Mouse (Mus musculus) MEL (cell line): ENCODE measurements around the gene Dusp14. TPM values are rescaled to one million over a fixed set of nuclear protein-coding genes. Genes with fewer than 3 reads are reported as not detected.

Experiments used
- DNase-seq: peaks from one replicate; pipeline ENCODE4 v3.0.0; 2011; ENCODE audit warnings: low read depth, low spot score
- H3K27ac ChIP-seq: 2 replicates; pipeline ENCODE4 v1.5.1; 2012; ENCODE audit warnings: low read depth, mild to moderate bottlenecking, control low read depth, low read length, moderate library complexity; ENCODE audit not compliant: control insufficient read depth
- H3K27me3 ChIP-seq, 2 experiments: fragments of 150-350 bp in 1 of 2; sonication (generic) in 1 of 2; 2 replicates each; pipeline ENCODE4 v1.6.1; 2012; ENCODE audit warnings: low read length in 2 of 2, mild to moderate bottlenecking in 2 of 2, improper control_type of control experiment in 1 of 2, moderate library complexity in 1 of 2; ENCODE audit not compliant: insufficient read depth in 2 of 2, control insufficient read depth in 1 of 2
- H3K36me3 ChIP-seq, 2 experiments: 2 replicates each; pipeline ENCODE4 v1.6.1; 2012 to 2014; ENCODE audit warnings: low read length in 2 of 2, improper control_type of control experiment in 1 of 2, inconsistent platforms in 1 of 2, mild to moderate bottlenecking in 1 of 2; ENCODE audit not compliant: insufficient read depth in 2 of 2, control insufficient read depth in 1 of 2
- H3K4me1 ChIP-seq, 2 experiments: fragments of 150-350 bp in 1 of 2; sonication (generic) in 1 of 2; 2 replicates each; pipeline ENCODE4 v1.6.1; 2012; ENCODE audit warnings: low read length in 2 of 2, improper control_type of control experiment in 1 of 2, mild to moderate bottlenecking in 1 of 2; ENCODE audit not compliant: insufficient read depth in 2 of 2, control insufficient read depth in 1 of 2
- H3K4me3 ChIP-seq, 2 experiments: fragments of 150-350 bp in 1 of 2; sonication (generic) in 1 of 2; 2 replicates each; pipeline ENCODE4 v1.5.1; 2012; ENCODE audit warnings: low read depth in 2 of 2, low read length in 2 of 2, mild to moderate bottlenecking in 2 of 2, moderate library complexity in 2 of 2, control low read depth in 1 of 2, improper control_type of control experiment in 1 of 2; ENCODE audit not compliant: control insufficient read depth in 1 of 2, insufficient read depth in 1 of 2
- H3K79me2 ChIP-seq: 2 replicates; pipeline ENCODE4 v1.6.1; 2012; ENCODE audit warnings: mild to moderate bottlenecking, low read length, moderate library complexity; ENCODE audit not compliant: control insufficient read depth, poor library complexity, insufficient read depth
- H3K9ac ChIP-seq: 2 replicates; pipeline ENCODE4 v1.6.1; 2012; ENCODE audit warnings: low read depth, mild to moderate bottlenecking, control low read depth, low read length, moderate library complexity; ENCODE audit not compliant: control insufficient read depth, poor library complexity, severe bottlenecking
- H3K9me3 ChIP-seq: fragments of 150-350 bp; sonication (generic); replicated peaks from 2 replicates; pipeline ENCODE4 v1.6.1; 2012; ENCODE audit warnings: mild to moderate bottlenecking, low read length, improper control_type of control experiment, moderate library complexity; ENCODE audit not compliant: insufficient read depth
- BHLHE40 ChIP-seq: IDR thresholded peaks from 2 replicates; pipeline ENCODE4 v1.6.1; 2012; ENCODE audit warnings: low read depth, mild to moderate bottlenecking, inconsistent platforms, low read length, improper control_type of control experiment, borderline replicate concordance
- CHD1 ChIP-seq: IDR thresholded peaks from 2 replicates; pipeline ENCODE4 v1.6.1; 2012; ENCODE audit warnings: low read depth, mild to moderate bottlenecking, inconsistent platforms, low read length, improper control_type of control experiment
- EP300 ChIP-seq, 2 experiments: IDR thresholded peaks; 2 replicates each; pipeline ENCODE4 v1.6.1; 2011; ENCODE audit warnings: improper control_type of control experiment in 2 of 2, low read length in 2 of 2, low read depth in 1 of 2, mild to moderate bottlenecking in 1 of 2
- GABPA ChIP-seq: IDR thresholded peaks from 2 replicates; pipeline ENCODE4 v1.6.1; 2012; ENCODE audit warnings: low read depth, mild to moderate bottlenecking, inconsistent platforms, low read length, improper control_type of control experiment, moderate library complexity
- GATA1 ChIP-seq: IDR thresholded peaks from 2 replicates; pipeline ENCODE4 v1.6.1; 2011; ENCODE audit warnings: low read depth, low read length, improper control_type of control experiment
- JUND ChIP-seq: IDR thresholded peaks from 2 replicates; pipeline ENCODE4 v1.6.1; 2011; ENCODE audit warnings: low read depth, mild to moderate bottlenecking, improper control_type of control experiment, low read length
- KAT2A ChIP-seq: conservative IDR thresholded peaks from 2 replicates; pipeline ENCODE4 v1.6.1; 2012; ENCODE audit warnings: low read depth, low read length, improper control_type of control experiment, inconsistent platforms
- MAX ChIP-seq: IDR thresholded peaks from 2 replicates; pipeline ENCODE4 v1.6.1; 2011; ENCODE audit warnings: low read length, improper control_type of control experiment
- MAZ ChIP-seq: IDR thresholded peaks from 2 replicates; pipeline ENCODE4 v1.6.1; 2012; ENCODE audit warnings: low read depth, mild to moderate bottlenecking, inconsistent platforms, low read length, improper control_type of control experiment
- MXI1 ChIP-seq: IDR thresholded peaks from 2 replicates; pipeline ENCODE4 v1.6.1; 2011; ENCODE audit warnings: mild to moderate bottlenecking, low read depth, low read length, improper control_type of control experiment
- POLR2AphosphoS2 ChIP-seq: IDR thresholded peaks from 2 replicates; pipeline ENCODE4 v1.6.1; 2011; ENCODE audit warnings: low read length, improper control_type of control experiment
- POLR2AphosphoS5 ChIP-seq: IDR thresholded peaks from 2 replicates; pipeline ENCODE4 v1.6.1; 2012; ENCODE audit warnings: low read depth, borderline replicate concordance, mild to moderate bottlenecking, inconsistent platforms, low read length, moderate library complexity, mixed read lengths
- RCOR1 ChIP-seq: IDR thresholded peaks from 2 replicates; pipeline ENCODE4 v1.6.1; 2012; ENCODE audit warnings: low read depth, mild to moderate bottlenecking, inconsistent platforms, low read length, improper control_type of control experiment
- SIN3A ChIP-seq: IDR thresholded peaks from 2 replicates; pipeline ENCODE4 v1.6.1; 2012; ENCODE audit warnings: low read length, improper control_type of control experiment, inconsistent platforms
- UBTF ChIP-seq: IDR thresholded peaks from 2 replicates; pipeline ENCODE4 v1.6.1; 2012; ENCODE audit warnings: low read depth, mild to moderate bottlenecking, inconsistent platforms, low read length, improper control_type of control experiment, moderate library complexity, borderline replicate concordance; ENCODE audit not compliant: insufficient read depth
- USF1 ChIP-seq: IDR thresholded peaks from 2 replicates; pipeline ENCODE4 v1.6.1; 2014; ENCODE audit warnings: low read depth, mild to moderate bottlenecking, inconsistent platforms, low read length, improper control_type of control experiment, moderate library complexity
- ZMIZ1 ChIP-seq: IDR thresholded peaks from 2 replicates; pipeline ENCODE4 v1.6.1; 2012; ENCODE audit warnings: low read depth, mild to moderate bottlenecking, inconsistent platforms, low read length, improper control_type of control experiment, moderate library complexity
- ZNF384 ChIP-seq: IDR thresholded peaks from 2 replicates; pipeline ENCODE4 v1.6.1; 2012; ENCODE audit warnings: low read depth, mild to moderate bottlenecking, inconsistent platforms, low read length, improper control_type of control experiment
- polyA plus RNA-seq, 2 experiments: library from polyadenylated mRNA; stranded (reverse) in 1 of 2; unstranded in 1 of 2; fragments of >175 nt in 1 of 2; fragments of >200 nt in 1 of 2; gene quantifications; 2 replicates each; pipeline versions ENCODE4 v1.2.1 to v1.2.4; 2012; ENCODE audit warnings: low replicate concordance in 2 of 2, low read depth in 1 of 2; ENCODE audit not compliant: insufficient read length in 2 of 2, insufficient read depth in 1 of 2, missing spikeins in 1 of 2
- total RNA-seq: library from RNA; depleted of rRNA; stranded (reverse); fragments of 300-350 nt; gene quantifications from 2 replicates; pipeline ENCODE4 v1.2.3, GENCODE M21; 2012

Gene Dusp14
- total and polyA plus RNA-seq, 3 experiments = 7.9 to 9.7 TPM; not detected in 1

DNA sequence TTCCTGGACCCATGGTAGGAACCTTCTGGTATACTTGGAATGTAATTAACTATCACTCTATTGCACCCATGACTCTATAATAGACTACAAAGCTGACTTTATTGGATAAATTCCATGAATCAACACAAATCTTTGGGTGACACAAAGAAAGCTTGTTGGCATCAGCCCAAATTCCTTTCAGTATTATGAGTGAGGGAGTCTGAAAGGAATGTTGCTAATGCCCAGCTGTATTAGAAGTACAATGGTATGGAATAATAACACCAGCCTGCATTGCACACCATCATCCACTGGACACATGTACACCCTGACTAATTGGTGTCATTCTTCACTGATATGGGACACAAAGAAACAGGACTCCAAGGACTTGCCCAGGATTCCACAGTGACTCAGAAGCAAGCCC, 32.1 kb upstream of the Dusp14 start:
- DNase-seq = no peak
- TF ChIP-seq USF1 (no peak), ZMIZ1 (no peak), KAT2A (no peak), GABPA (no peak), MXI1 (no peak), RCOR1 (no peak), POLR2AphosphoS2 (no peak)

DNA sequence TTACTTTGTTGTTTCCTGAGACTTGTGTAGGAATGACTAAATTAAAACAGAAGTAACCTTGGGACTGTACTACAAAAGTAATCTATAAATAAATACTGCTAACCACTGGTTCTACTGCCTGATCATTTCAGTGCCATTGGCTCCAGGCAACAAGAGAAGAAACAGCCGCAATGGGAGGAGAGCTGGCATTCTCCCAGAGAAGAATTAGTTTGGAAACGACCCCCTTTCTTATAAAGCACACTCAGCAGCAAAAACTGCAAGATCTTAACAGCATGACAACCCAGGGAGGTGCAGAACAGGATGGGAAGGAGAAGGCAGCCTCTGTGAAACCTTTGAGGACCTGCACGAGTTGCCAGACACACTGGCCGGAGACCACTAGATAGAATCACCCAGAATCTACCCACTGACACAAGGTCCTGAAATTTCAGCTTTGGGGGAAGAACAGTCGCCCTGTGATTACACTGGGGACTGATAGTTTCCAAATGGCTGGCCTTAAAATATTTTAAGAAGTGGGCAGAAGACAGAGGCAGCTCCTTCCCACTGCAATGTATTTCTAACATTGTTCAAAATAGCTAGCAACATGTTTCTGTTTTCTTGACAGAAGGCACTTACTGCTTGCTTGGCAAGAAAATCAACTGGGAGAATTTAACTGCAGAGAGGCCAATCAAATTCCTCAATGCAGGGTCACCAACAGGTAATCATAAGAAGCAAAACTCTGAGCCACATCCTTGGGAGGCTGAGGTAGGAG, 28.4 kb upstream of the Dusp14 start:
- Histone ChIP-seq H3K27ac (no peak overlapping the region), H3K79me2 (no peaks in the 10 kb centered on the region), H3K36me3 (peaks cover 0 to 16% of the 10 kb centered on the region in 2 experiments; a peak in 2 of 4 replicates), H3K27me3 (no peaks in the 10 kb centered on the region), H3K9ac (no peak overlapping the region), H3K4me3 (no peak overlapping the region), H3K9me3 (no peaks in the 10 kb centered on the region), H3K4me1 (no peaks in the 10 kb centered on the region)
- TF ChIP-seq GATA1 (no peak), BHLHE40 (no peak), UBTF (no peak), SIN3A (no peak), USF1 (no peak), EP300 (IDR thresholded peaks at IDR 0.05; ENCODE audit: low read depth in 1 of 2, low read length in 2 of 2) (no peak), JUND (no peak), POLR2AphosphoS5 (no peak), ZMIZ1 (no peak), CHD1 (no peak), ZNF384 (no peak), MAZ (no peak), MAX (no peak)
- DNase-seq = no peak

More for the DNA sequence above, 32.1 kb upstream of the Dusp14 start:
- no peak overlapping the region for H3K4me3 ChIP-seq
- no peak overlapping the region for H3K27ac ChIP-seq
- no peaks in the 10 kb centered on the region for H3K4me1 ChIP-seq
- H3K9ac ChIP-seq = no peak overlapping the region
- H3K36me3 ChIP-seq = peaks cover 0 to 14% of the 10 kb centered on the region in 2 experiments; a peak in 2 of 4 replicates
- no peaks in the 10 kb centered on the region for H3K27me3 ChIP-seq
- no peaks in the 10 kb centered on the region for H3K9me3 ChIP-seq
- no peaks in the 10 kb centered on the region for H3K79me2 ChIP-seq
